Mouse (Mus musculus): ENCODE data around the gene B3gnt7.

GRCm38 (mm10) chr1:86269190-86269508 lies 33.5 kb upstream of the B3gnt7 start:
- TF ChIP-seq CTCF (IDR thresholded peaks at IDR 0.05; ENCODE audit: insufficient read depth, low read length) (no peak), POLR2A (IDR thresholded peaks at IDR 0.05; ENCODE audit: borderline replicate concordance, extremely low read depth, low read depth, low read length) (no peak)
